Mouse (Mus musculus): ENCODE data around the gene Sucnr1.

- TF ChIP-seq CTCF (conservative IDR thresholded peaks at IDR 0.05; ENCODE audit: low read length) (no peak), POU5F1 (IDR thresholded peaks at IDR 0.05; ENCODE audit: borderline replicate concordance, low read length) (no peak), NANOG (IDR thresholded peaks at IDR 0.05; ENCODE audit: borderline replicate concordance, low read length) (no peak)
These were observed 39.8 kb downstream of the Sucnr1 start for GRCm38 (mm10) chr3:60121449-60121848.

Measured in E14TG2a.4 (cell line).